Mouse (Mus musculus) cortical plate, adult 2 months (tissue): ENCODE measurements around the gene Tmem87b.

ENCODE experiments used
- CTCF ChIP-seq: fragments of 200-500 bp; IDR thresholded peaks from 2 replicates; pipeline ENCODE4 v1.5.1; 2011; ENCODE audit warnings: mild to moderate bottlenecking, control low read depth, low read length; ENCODE audit not compliant: insufficient read depth; ENCODE audit errors: extremely low read depth
- POLR2A ChIP-seq: fragments of 200-500 bp; IDR thresholded peaks from 2 replicates; pipeline ENCODE4 v1.6.1; 2011; ENCODE audit warnings: mild to moderate bottlenecking, low read length, control low read depth; ENCODE audit not compliant: insufficient read depth; ENCODE audit errors: extremely low read depth

GRCm38 (mm10) chr2:128887866-128888550 lies 70.1 kb downstream of the Tmem87b start:
- TF ChIP-seq CTCF (no peak), POLR2A (no peak)
